Mouse (Mus musculus): ENCODE measurements at regions not wholly inside any gene's neighbourhood (a gene's known extent, or its start where the extent isn't known, plus 50 kb on each side); places are given as distances from the start of the nearest gene placed in this dataset.

DNA sequence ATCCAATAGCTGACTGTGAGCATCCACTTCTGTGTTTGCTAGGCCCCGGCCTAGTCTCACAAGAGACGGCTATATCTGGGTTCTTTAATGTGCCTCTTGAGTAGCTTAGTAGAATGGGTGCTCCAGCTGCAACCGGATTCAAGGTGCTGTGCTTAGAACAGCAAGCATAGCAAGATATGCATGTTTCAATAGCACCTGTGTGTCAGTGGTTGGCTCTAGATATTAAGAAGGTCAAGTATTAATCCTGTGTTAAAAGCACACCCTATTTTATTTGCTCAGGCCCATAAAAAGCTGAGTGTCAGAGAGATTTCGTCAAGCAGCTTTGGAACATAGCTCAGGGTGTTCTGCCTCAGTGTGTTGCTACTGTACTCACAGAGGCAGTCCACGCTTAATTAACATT is 221.2 kb downstream of the Car2 start:
- H3K4me1 ChIP-seq (ENCODE audit: control insufficient read depth, insufficient read depth, low read length), result peaks cover 5% of the 10 kb centered on the region
- no peak for DNase-seq

DNA sequence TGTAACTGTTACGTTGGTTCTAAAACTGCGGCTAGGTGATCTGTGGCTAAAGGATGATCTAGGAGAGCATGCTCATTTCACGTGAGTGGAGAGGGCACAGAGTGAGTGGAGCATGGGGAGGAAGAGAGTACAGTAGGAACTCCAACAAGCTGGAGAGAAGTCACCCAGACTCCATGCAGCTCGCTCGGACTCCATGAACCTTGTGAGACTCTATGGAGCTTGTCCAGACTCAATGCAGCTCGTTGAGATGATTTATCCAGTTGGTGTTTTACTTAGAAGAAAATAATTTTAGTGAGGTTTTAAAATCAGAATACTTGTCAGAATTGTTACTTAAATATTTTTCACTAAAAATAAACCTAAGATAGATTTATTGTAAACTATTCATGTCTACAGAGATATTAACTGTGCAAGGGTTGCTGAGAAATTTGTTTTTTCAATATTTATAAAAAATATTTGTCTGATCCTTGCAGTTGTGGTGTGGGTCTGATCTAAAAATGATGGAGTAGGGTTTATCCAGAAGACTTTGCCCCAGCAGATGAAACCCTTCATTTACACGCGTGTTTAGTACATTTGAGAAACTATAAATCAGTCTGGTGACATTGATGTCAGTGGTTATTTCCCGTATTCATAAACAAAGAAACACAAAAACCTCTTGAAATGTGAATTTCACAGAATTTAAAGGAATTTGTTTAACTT is 222.3 kb downstream of the Car2 start:
- TF ChIP-seq POLR2A (IDR thresholded peaks at IDR 0.05; ENCODE audit: borderline replicate concordance, extremely low read depth, low read depth, low read length) (no peak), CTCF (IDR thresholded peaks at IDR 0.05; ENCODE audit: insufficient read depth, low read length) (no peak)
- H3K4me1 ChIP-seq (ENCODE audit: control insufficient read depth, insufficient read depth, low read length), result peaks cover 5% of the 10 kb centered on the region
- DNase-seq, result no peak
- no peak overlapping the region for H3K4me3 ChIP-seq (replicated peaks; ENCODE audit: extremely low read depth, low read depth, low read length)
- whole genome bisulfite sequencing, result 81% methylated on average over 9 of the region's 9 CpGs

More for the DNA sequence above, 221.2 kb downstream of the Car2 start:
- WGBS, result 79% methylated on average over 5 of the region's 5 CpGs
- TF ChIP-seq POLR2A (IDR thresholded peaks at IDR 0.05; ENCODE audit: borderline replicate concordance, extremely low read depth, low read depth, low read length), result no peak
- TF ChIP-seq CTCF (IDR thresholded peaks at IDR 0.05; ENCODE audit: insufficient read depth, low read length), result no peak
- H3K4me3 ChIP-seq (replicated peaks; ENCODE audit: extremely low read depth, low read depth, low read length), result no peak overlapping the region

DNA sequence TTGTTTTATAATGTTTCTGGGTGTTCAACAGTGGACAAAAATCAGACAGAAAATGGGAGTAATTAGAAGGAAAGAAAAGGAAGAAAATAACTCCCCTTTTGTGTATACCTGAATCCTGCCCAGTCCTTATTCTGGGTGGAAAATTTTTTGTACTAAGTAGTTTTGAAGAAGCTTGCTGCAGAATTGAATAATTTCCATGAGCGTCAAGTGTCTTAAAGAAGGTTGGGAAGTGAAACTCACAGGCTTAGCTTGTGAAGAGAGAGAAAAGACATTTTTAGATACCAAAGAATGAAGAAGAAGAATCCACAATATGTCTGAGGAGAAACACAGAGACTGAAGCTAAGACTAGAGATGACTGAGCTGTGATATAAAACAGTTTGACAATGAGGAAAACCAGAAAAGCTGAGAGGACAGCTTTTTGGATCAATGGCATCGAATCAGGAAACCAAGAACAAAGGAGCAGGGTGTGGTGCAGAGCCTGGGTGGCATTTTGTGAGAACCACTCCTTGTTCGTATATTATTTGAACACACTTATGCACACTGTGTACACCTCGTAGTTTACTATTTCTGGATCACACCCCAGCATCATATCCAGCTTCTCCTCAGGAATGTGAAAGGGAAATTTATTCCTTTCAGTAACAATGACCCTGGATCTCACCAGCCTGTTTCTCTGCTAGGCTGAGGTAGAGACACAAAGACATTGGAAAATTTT is 221.9 kb downstream of the Gm9733 start:
- WGBS, result 34% methylated on average over 4 of the region's 4 CpGs
- DNase-seq, result no peak
- no peak for TF ChIP-seq CTCF (IDR thresholded peaks at IDR 0.05; ENCODE audit: insufficient read depth, low read length)
- TF ChIP-seq POLR2A (IDR thresholded peaks at IDR 0.05; ENCODE audit: borderline replicate concordance, extremely low read depth, low read depth, low read length), result no peak

DNA sequence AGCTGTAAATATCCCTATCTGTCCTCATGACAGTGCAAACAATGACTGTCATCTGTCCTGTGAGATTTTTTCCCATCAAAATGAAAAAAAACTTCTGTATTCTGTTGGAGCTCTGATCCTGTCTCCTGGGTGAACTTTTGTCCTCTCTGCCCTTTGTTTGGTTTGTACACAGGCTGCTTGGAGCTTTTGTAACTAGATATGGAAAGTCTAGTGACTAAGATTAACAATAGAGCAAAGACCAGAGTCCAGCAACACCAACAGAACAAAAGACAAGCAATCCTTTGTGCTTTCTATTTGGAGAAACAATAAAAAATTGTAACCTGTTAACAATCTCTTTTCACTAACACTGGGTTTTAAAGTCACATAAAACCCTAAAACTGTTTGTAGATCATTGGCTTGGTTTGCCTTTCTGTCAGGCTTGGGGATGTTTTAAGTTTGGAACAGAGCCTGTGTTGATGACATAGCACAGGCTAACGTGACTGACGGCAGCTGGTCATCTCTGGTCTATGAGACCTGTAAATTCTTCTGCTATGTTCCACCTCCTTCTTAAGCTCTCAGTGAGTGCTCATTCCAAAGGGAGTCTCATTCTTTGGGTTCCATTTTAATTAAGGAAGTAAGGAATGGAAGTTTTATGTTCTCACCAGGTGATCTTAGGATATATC is 219.8 kb downstream of the Gm9733 start:
- 66% methylated on average over 2 of the region's 2 CpGs for WGBS
- peaks cover 5% of the 10 kb centered on the region for H3K4me1 ChIP-seq (ENCODE audit: control insufficient read depth, insufficient read depth, low read length)
- H3K4me3 ChIP-seq (replicated peaks; ENCODE audit: extremely low read depth, low read depth, low read length), result no peak overlapping the region
- DNase-seq, result no peak
- TF ChIP-seq CTCF (IDR thresholded peaks at IDR 0.05; ENCODE audit: insufficient read depth, low read length) (no peak), POLR2A (IDR thresholded peaks at IDR 0.05; ENCODE audit: borderline replicate concordance, extremely low read depth, low read depth, low read length) (no peak)

More for the DNA sequence above, 221.9 kb downstream of the Gm9733 start:
- H3K4me1 ChIP-seq (ENCODE audit: control insufficient read depth, insufficient read depth, low read length), result peaks cover 5% of the 10 kb centered on the region
- H3K4me3 ChIP-seq (replicated peaks; ENCODE audit: extremely low read depth, low read depth, low read length), result no peak overlapping the region

DNA sequence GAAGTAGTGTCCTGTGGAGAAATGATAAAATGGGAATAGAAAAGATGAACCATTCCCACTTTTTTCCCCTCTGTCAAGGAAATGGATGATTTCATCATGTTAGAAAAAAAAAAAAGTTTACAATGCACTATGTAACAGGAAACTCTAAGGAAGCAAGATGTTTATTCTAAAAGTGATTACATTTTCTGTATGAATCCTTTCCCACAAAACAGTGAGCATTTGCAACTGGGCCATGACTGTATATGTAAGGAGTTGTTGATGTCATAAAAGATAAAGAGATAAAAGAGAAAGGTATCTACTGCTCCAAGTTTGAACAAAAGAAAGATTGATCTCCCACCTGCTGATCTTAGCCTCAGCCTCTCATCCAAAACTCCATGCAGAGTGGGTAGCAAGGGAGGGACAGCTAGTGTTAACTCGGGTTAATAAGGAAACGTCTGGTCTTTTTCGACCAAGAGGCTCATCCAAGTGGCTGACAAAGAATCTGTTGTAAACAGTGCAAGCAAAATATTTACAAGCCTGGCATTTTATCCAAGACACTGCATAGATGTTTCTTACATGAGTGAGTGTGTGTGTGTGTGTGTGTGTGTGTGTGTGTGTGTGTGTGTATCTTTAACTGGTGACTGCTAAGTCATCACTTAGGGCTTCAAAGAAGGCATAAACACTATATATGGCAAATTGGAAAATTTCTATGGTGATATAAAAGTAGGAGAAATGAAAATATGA is 213.3 kb downstream of the Gm9733 start:
- no peak for TF ChIP-seq POLR2A (IDR thresholded peaks at IDR 0.05; ENCODE audit: borderline replicate concordance, extremely low read depth, low read depth, low read length)
- no peak for TF ChIP-seq CTCF (IDR thresholded peaks at IDR 0.05; ENCODE audit: insufficient read depth, low read length)
- DNase-seq, result no peak
- WGBS, result 27% methylated on average over 3 of the region's 3 CpGs
- Histone ChIP-seq H3K4me1 (ENCODE audit: control insufficient read depth, insufficient read depth, low read length) (no peaks in the 10 kb centered on the region; the same call in none of the 2 replicates), H3K4me3 (replicated peaks; ENCODE audit: extremely low read depth, low read depth, low read length) (no peak overlapping the region)

DNA sequence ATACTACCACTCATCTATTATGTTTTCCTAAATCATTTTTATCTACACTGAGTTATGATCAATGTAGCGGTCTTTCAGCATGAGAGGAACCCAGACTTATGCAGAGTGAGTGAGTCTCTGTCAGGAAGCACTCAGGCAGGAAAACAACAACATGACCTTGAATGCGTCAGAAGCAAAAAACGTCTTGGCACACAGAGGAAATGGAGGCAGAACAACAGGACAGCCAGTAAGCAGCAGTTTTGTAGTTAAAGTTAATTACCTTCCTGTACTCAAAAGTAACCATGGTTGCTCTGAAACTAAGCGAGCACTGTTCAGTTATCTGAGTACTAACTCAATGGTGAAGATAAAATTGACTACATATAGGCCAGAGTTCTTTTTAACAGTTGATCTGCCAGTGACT is 205.4 kb downstream of the Gm9733 start:
- DNase-seq, result no peak
- WGBS, result 35% methylated on average over 4 of the region's 4 CpGs
- Histone ChIP-seq H3K4me3 (replicated peaks; ENCODE audit: extremely low read depth, low read depth, low read length) (no peak overlapping the region), H3K4me1 (ENCODE audit: control insufficient read depth, insufficient read depth, low read length) (peaks cover 12% of the 10 kb centered on the region)
- no peak for TF ChIP-seq POLR2A (IDR thresholded peaks at IDR 0.05; ENCODE audit: borderline replicate concordance, extremely low read depth, low read depth, low read length)

DNA sequence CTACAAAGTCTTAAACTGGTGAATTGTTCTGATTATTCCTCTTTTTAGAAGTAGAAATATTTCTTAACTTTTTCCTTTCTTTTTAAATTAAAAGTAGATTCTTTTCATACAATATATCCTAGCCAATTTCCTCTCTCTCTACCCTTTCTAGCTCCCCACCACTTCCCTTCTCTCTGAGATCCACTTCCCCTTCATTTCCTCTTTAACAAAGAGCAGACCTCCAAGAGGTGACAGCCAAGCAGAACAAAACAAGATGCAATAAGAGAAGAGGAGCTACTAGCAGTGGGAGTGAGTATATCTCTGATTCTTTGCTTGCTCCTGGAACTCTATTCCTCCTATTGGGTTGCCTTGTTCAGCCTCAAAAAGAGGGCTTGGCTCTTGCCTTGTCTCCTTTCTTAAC is 203.7 kb downstream of the Gm9733 start:
- no peak overlapping the region for H3K4me3 ChIP-seq (replicated peaks; ENCODE audit: extremely low read depth, low read depth, low read length)
- DNase-seq, result no peak
- H3K4me1 ChIP-seq (ENCODE audit: control insufficient read depth, insufficient read depth, low read length), result peaks cover 12% of the 10 kb centered on the region
- TF ChIP-seq CTCF (IDR thresholded peaks at IDR 0.05; ENCODE audit: insufficient read depth, low read length) (no peak), POLR2A (IDR thresholded peaks at IDR 0.05; ENCODE audit: borderline replicate concordance, extremely low read depth, low read depth, low read length) (no peak)

DNA sequence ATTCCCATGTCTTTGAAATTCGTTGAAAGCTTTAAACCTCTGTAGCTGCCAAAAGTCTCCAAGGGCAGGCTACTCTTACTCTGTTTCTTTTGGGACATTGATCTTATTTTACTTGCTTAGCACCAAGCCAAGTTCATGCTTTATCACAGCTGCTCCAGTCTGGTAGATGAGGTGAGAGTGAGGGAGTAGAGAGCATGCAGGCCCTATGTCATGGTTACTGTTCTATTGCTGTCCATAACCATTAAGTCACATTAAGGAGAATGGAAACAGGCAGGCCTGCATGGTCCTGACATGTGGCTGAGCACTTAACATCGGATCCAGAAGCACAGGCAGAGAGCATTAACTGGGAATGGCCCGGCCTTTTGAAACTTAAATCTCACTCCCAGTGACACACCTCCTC is 203.1 kb downstream of the Gm9733 start:
- Histone ChIP-seq H3K4me3 (replicated peaks; ENCODE audit: extremely low read depth, low read depth, low read length) (no peak overlapping the region), H3K4me1 (ENCODE audit: control insufficient read depth, insufficient read depth, low read length) (peaks cover 12% of the 10 kb centered on the region)
- TF ChIP-seq POLR2A (IDR thresholded peaks at IDR 0.05; ENCODE audit: borderline replicate concordance, extremely low read depth, low read depth, low read length), result no peak
- TF ChIP-seq CTCF (IDR thresholded peaks at IDR 0.05; ENCODE audit: insufficient read depth, low read length), result no peak
- DNase-seq, result no peak
- WGBS, result 59% methylated on average over 3 of the region's 3 CpGs

DNA sequence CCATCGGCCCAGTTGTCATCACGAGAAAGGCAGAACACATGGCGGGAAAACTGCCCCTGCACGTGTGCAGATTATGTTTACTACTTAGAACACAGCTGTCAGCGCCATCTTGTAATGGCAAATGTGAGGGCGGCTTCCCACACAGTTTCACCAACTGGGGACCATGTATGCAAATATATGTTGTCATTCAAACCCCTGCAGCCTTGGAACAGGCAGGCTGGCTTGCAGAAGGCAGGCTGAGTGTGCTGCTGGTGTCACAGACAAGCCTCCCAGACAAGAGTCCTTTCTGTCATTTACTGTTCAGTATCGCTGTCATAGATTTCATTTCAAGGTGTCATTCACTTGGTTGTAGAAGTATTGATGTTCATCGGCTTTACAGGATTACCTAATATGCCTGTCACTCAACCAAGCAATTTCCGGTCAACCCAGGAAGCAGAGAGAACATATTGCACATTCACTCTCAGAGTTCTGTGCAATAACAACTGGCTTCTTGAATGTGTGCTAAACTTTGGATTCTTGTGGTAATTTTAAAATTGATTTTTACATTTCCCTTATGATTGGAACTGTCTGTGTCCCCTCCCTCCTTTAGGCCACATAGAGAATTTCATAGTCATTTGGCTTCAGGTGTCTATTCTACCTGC is 202.3 kb downstream of the Gm9733 start:
- WGBS, result 77% methylated on average over 9 of the region's 9 CpGs
- DNase-seq, result no peak
- Histone ChIP-seq H3K4me3 (replicated peaks; ENCODE audit: extremely low read depth, low read depth, low read length) (no peak overlapping the region), H3K4me1 (ENCODE audit: control insufficient read depth, insufficient read depth, low read length) (peaks cover 12% of the 10 kb centered on the region)
- TF ChIP-seq POLR2A (IDR thresholded peaks at IDR 0.05; ENCODE audit: borderline replicate concordance, extremely low read depth, low read depth, low read length) (no peak), CTCF (IDR thresholded peaks at IDR 0.05; ENCODE audit: insufficient read depth, low read length) (no peak)

All from lung, adult 2 months (tissue).